21 mouse cellular contexts compared by ENCODE assay signal in genomic region chr3:135915941-135916340, GRCm38 (mm10).
"Had no signal": no experiment of that assay in that cellular context is flagged by ENCODE, and none has a peak within 500 bp of the region (broad histone marks: within the 10 kb centered on the region; RNA-seq: fewer than 3 reads in every experiment).

No protein-coding gene starts in this region.

- ATAC-seq: liver, embryonic 12.5 days; midbrain, embryonic 16.5 days had no signal

- H3K9ac ChIP-seq: limb, embryonic 12.5 days; limb, embryonic 15.5 days; liver, embryonic 12.5 days; liver, embryonic 15.5 days; lung, embryonic 15.5 days; midbrain, embryonic 13.5 days; neural tube, embryonic 13.5 days had no signal

- H3K27ac ChIP-seq: limb, embryonic 12.5 days; limb, embryonic 15.5 days; liver, embryonic 12.5 days; liver, embryonic 15.5 days; lung, embryonic 15.5 days; midbrain, embryonic 10.5 days; midbrain, embryonic 13.5 days; neural tube, embryonic 13.5 days had no signal

- H3K36me3 ChIP-seq: limb, embryonic 12.5 days; limb, embryonic 15.5 days; liver, embryonic 12.5 days; liver, embryonic 15.5 days; lung, embryonic 15.5 days; midbrain, embryonic 10.5 days; midbrain, embryonic 13.5 days; neural tube, embryonic 13.5 days had no signal

- H3K4me1 ChIP-seq: limb, embryonic 12.5 days; limb, embryonic 15.5 days; liver, embryonic 12.5 days; liver, embryonic 15.5 days; lung, embryonic 15.5 days; megakaryocyte, embryonic 14.5 days had no signal

- H3K4me2 ChIP-seq: limb, embryonic 12.5 days; limb, embryonic 15.5 days; liver, embryonic 12.5 days; liver, embryonic 15.5 days; lung, embryonic 15.5 days; midbrain, embryonic 13.5 days; neural tube, embryonic 13.5 days had no signal

- H3K27me3 ChIP-seq: limb, embryonic 12.5 days; limb, embryonic 15.5 days; liver, embryonic 12.5 days; liver, embryonic 15.5 days; lung, embryonic 15.5 days; megakaryocyte, embryonic 14.5 days; midbrain, embryonic 13.5 days; neural tube, embryonic 13.5 days had no signal

- H3K9me3 ChIP-seq: limb, embryonic 12.5 days; limb, embryonic 15.5 days; liver, embryonic 12.5 days; liver, embryonic 15.5 days; lung, embryonic 15.5 days; megakaryocyte, embryonic 14.5 days; midbrain, embryonic 10.5 days; midbrain, embryonic 13.5 days; neural tube, embryonic 13.5 days had no signal

- DNase-seq: kidney, adult 9 months; kidney, postnatal 25 days; left cerebral cortex, postnatal 4 days; lung, adult 18-20 months; lung, postnatal 10 days; lung, postnatal 36 days; retina, postnatal 1 day; thymus, adult 2 months; thymus, postnatal 14 days; thymus, postnatal 4 days had no signal

- H3K4me3 ChIP-seq: limb, embryonic 12.5 days; limb, embryonic 15.5 days; liver, embryonic 12.5 days; liver, embryonic 15.5 days; lung, embryonic 15.5 days; midbrain, embryonic 10.5 days; midbrain, embryonic 13.5 days; myocyte; neural tube, embryonic 13.5 days had no signal
